Mouse (Mus musculus) gastrocnemius, postnatal 25 days (tissue): ENCODE results near the gene Itsn1. TPM values are rescaled to one million over a fixed set of nuclear protein-coding genes. Genes with fewer than 3 reads are reported as not detected.

Experiments used
- DNase-seq: peaks from one replicate; pipeline ENCODE4 v3.0.0; 2022
- microRNA-seq, 2 experiments: library from miRNA; unstranded; fragments of <30 nt; microRNA quantifications; one replicate each; pipeline ENCODE4 v1.2.0; 2021; ENCODE audit warnings: borderline replicate concordance in 2 of 2
- total RNA-seq, 2 experiments: library from RNA; stranded (reverse); gene quantifications; 1 replicate in 1 of 2; 2 replicates in 1 of 2; pipeline ENCODE4 v1.2.3; 2021

Gene Itsn1
- total RNA-seq, 2 experiments from 2014 or later: 55.3 to 60.5 TPM

DNA sequence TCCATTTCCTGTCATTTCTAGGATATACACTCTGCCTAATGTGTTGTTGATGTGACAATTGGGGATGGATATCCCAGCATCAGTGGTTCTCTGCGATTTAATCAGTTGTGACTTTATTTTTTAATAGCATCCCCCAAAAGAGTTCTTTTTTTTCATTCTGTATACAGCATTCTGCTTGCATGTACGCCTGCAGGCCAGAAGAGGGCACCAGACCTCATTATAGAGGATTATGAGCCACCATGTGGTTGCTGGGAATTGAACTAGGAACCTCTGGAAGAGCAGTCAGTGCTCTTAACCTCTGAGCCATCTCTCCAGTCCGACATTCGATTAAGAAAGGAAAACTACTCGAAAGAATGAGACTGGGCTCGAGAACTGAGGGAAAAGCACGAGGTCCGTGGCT lies 225.7 kb downstream of the Itsn1 start:
- no peak for DNase-seq

DNA sequence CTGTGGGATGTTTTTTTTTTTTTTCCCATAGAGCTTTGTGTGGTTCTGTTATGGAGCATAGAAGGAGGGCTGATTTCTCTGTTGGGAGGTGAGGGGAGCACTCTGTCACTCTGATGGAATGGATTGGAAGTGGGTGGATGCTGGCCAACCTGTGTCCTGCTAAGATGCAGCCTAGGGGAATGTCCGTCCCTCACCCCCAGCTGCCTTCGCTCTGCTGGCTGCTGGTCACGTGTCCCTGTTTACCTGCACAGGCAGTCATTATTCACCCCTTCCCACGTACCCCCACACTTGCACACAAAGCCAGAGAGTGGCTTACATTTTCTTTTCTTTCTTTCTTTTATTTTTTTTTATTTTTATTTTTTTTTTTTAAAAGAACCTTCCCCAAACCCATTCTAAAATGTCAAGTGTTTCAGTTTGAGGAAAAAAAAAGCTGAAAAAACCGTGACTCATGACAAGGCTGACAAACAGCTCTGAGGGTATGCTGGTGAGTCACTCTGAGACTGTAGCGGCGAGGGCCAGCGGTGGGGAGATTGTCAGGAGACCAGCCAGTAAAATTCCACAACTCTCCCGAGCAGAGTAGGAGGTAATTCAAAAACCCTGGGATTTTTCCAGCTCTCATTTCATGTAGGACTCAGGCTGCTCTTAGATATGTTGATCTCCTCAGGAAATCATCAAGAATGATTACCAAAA lies 233.3 kb downstream of the Itsn1 start:
- DNase-seq: peak; percentile 31

- no peak for DNase-seq
Measured at GRCm38 (mm10) chr16:91962894-91963555, 233.9 kb downstream of the Itsn1 start.

- DNase-seq: no peak
Measured at GRCm38 (mm10) chr16:91963556-91963900, 234.4 kb downstream of the Itsn1 start.

DNA sequence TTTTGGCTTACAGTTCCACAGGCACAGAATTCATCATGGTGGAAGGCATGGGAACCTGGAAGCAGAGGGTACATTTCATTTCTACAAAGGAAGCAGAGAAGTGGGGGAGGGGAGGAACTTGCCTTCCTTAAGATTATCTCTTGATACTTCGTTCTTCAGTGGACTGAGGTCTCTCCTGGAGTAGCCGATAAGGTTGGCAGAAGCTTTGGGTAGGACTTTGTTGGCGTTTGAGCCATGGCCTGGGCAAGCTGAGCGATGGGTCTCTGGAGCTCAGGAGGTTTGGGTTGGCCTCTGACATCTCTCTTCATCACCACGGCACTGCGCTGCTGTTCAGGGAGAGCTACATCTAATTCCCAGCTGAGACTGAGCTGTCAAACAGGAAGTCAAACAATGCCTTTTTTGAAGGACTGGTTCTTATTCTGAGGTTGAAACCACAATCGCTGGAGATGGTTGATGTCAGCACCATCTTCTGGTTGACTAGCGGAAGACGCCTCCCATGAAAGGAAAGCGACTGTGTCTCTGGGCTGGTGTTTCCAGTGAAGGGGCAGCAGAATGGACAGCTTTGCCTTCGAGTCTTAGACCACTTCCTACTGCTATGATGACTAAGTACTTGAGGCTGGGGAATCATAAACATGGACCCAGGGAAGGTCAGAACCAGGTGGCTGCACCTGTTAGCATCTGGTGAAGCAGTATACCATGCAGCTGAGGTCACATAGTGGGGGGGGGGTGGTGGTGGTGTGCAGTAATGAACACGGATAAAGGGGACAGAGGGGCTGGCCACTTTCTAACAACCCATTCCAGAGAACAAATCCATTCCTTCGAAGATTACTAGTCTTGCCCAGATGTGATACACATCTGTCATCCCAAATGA lies 235.5 kb downstream of the Itsn1 start:
- no peak for DNase-seq

- no peak for DNase-seq
Measured at GRCm38 (mm10) chr16:91968725-91969124, 239.6 kb downstream of the Itsn1 start.

DNA sequence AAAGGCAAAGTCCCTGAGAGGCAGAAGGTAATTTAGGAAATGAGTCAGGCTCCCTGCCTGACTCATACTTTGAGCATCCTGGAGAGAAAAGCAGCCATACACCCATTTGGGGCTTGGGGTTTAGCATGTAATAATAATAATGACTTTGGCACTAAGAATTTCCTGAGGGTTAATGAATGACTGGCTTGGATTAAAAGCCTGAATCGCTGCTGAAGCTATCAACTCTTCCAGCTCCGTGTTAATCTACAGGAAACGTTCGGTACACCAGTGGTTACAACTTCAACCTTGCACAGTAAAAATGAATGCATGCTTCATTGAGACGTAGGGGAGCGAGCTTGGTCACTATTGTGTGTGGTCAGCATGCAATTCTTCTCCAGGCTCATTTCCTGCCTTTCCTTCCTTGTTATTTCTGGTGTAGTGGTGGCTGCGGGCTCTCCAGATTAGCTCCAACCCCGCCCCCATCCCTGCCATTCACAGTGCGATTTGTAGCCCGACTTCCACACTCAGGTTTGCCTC lies 240.5 kb downstream of the Itsn1 start:
- no peak for DNase-seq

Small RNA genes within 50 kb of the gene (microRNA-seq; reads per million reads assigned to microRNA genes)
- 0 reads per million in 2 experiments for gene Gm27773

Other genes with a start within 250 kb of the Itsn1 start
- 10 to 100 TPM; 11.3 to 15.4 TPM for gene Ifnar1, start 244.0 kb upstream of the Itsn1 start, total RNA-seq
- gene Ifngr2, start 182.2 kb upstream of the Itsn1 start, total RNA-seq: 10 to 100 TPM; 50.5 to 71.4 TPM
- gene Tmem50b, start 131.5 kb upstream of the Itsn1 start, total RNA-seq: 10 to 100 TPM; 18.2 to 18.5 TPM
- gene Dnajc28, start 110.3 kb upstream of the Itsn1 start, total RNA-seq: 10 to 100 TPM; 11.8 to 12.7 TPM
- 10 to 100 TPM; 49.2 to 56.0 TPM for gene Gart, start 82.3 kb upstream of the Itsn1 start, total RNA-seq
- 10 to 100 TPM; 89.3 to 90.5 TPM for gene Son, start 81.8 kb upstream of the Itsn1 start, total RNA-seq
- gene Donson, start 40.5 kb upstream of the Itsn1 start, total RNA-seq: 1 to 10 TPM in 1 of 2 experiments, under 1 TPM in 1; 0.84 to 1.1 TPM
- gene Cryzl1, start 306 bp upstream of the Itsn1 start, total RNA-seq: 10 to 100 TPM; 12.1 to 20.0 TPM